Mouse (Mus musculus) intestine, embryonic 16.5 days (tissue): ENCODE data around the gene Slc12a5. TPM values are rescaled to one million over a fixed set of nuclear protein-coding genes. Genes with fewer than 3 reads are reported as not detected.
A peak's percentile ranks its signal among the peaks of the same experiment; 100 is the strongest.

Experiments used
- ATAC-seq: fragments of 200-750 bp; cut with Nextera tagmentation; 2 replicates; pipeline ENCODE4 v1.8.0; 2017; ENCODE audit warnings: moderate TSS enrichment, moderate library complexity
- H3K27ac ChIP-seq: fragments of 300-500 bp; sonication (generic); 2 replicates; pipeline ENCODE4 v1.5.1; 2014; ENCODE audit warnings: mild to moderate bottlenecking, low read length
- H3K27me3 ChIP-seq: fragments of 300-500 bp; sonication (generic); replicated peaks from 2 replicates; pipeline ENCODE4 v1.6.1; 2014; ENCODE audit warnings: low read length, control low read depth, mixed read lengths; ENCODE audit not compliant: control insufficient read depth, insufficient read depth
- H3K36me3 ChIP-seq: fragments of 300-500 bp; sonication (generic); 2 replicates; pipeline ENCODE4 v1.6.1; 2014; ENCODE audit warnings: low read length, control low read depth; ENCODE audit not compliant: control insufficient read depth, insufficient read depth
- H3K4me1 ChIP-seq: fragments of 300-500 bp; sonication (generic); 2 replicates; pipeline ENCODE4 v1.6.1; 2014; ENCODE audit warnings: low read length, control low read depth, mixed read lengths; ENCODE audit not compliant: control insufficient read depth, insufficient read depth
- H3K4me2 ChIP-seq: fragments of 300-500 bp; sonication (generic); 2 replicates; pipeline ENCODE4 v1.6.1; 2014; ENCODE audit warnings: low read depth, low read length, control low read depth
- H3K4me3 ChIP-seq: fragments of 300-500 bp; sonication (generic); 2 replicates; pipeline ENCODE4 v1.5.1; 2014; ENCODE audit warnings: mild to moderate bottlenecking, low read length
- H3K9ac ChIP-seq: fragments of 300-500 bp; sonication (generic); 2 replicates; pipeline ENCODE4 v1.6.1; 2014; ENCODE audit warnings: low read depth, low read length
- H3K9me3 ChIP-seq: fragments of 300-500 bp; sonication (generic); 2 replicates; pipeline ENCODE4 v1.6.1; 2016; ENCODE audit warnings: low read length, control low read depth; ENCODE audit not compliant: control insufficient read depth
- WGBS: fragments of 180-500 bp; shearing (Covaris S2); extraction: QIAGEN DNeasy Blood & Tissue Kit; methylation state at CpG from one replicate; pipeline ENCODE4 v1.1.7; 2014; 5-methylcytosine and 5-hydroxymethylcytosine counted together
- polyA plus RNA-seq: library from polyadenylated mRNA; unstranded; fragments of >200 nt; fragmentation: Nextera tagmentation; extraction: Ambion mirVana; gene quantifications from 2 replicates; pipeline ENCODE4 v1.2.1, GENCODE M21; 2015

Slc12a5 gene
- polyA plus RNA-seq, 1 experiment from 2014 or later, result 0.23 TPM

GRCm38 (mm10) chr2:164967761-164968440 lies 7.3 kb downstream of the Slc12a5 start:
- ATAC-seq, result peak; percentile 13; the same call in 1 of the 2 replicates
- 2% methylated on average over 64 of the region's 65 CpGs for whole genome bisulfite sequencing
- Histone ChIP-seq H3K27me3 (peaks cover 60% of the 10 kb centered on the region), H3K9me3 (no peaks in the 10 kb centered on the region), H3K4me3 (peak overlapping the region; percentile 36), H3K36me3 (no peaks in the 10 kb centered on the region), H3K27ac (no peak overlapping the region), H3K9ac (no peak overlapping the region), H3K4me1 (peaks cover 7% of the 10 kb centered on the region), H3K4me2 (peak overlapping the region; percentile 58)

- under 1% methylated on average over 29 of the region's 29 CpGs for WGBS
- peaks cover 65% of the 10 kb centered on the region for H3K27me3 ChIP-seq
- H3K9me3 ChIP-seq, result no peaks in the 10 kb centered on the region
- no peak overlapping the region for H3K9ac ChIP-seq
- H3K4me2 ChIP-seq, result peak overlapping the region; percentile 58
- no peaks in the 10 kb centered on the region for H3K36me3 ChIP-seq
- ATAC-seq, result peak; percentile 71
- no peak overlapping the region for H3K27ac ChIP-seq
- peak overlapping the region; percentile 36 for H3K4me3 ChIP-seq
- peaks cover 7% of the 10 kb centered on the region for H3K4me1 ChIP-seq
Observed at GRCm38 (mm10) chr2:164968451-164968851, 7.8 kb downstream of the Slc12a5 start.

GRCm38 (mm10) chr2:164969348-164969781 lies 8.8 kb downstream of the Slc12a5 start:
- Histone ChIP-seq H3K9me3 (no peaks in the 10 kb centered on the region), H3K9ac (no peak overlapping the region), H3K36me3 (no peaks in the 10 kb centered on the region), H3K4me3 (no peak overlapping the region), H3K4me1 (peaks cover 7% of the 10 kb centered on the region), H3K4me2 (no peak overlapping the region), H3K27ac (no peak overlapping the region), H3K27me3 (peaks cover 66% of the 10 kb centered on the region)
- no peak for ATAC-seq
- 5% methylated on average over 21 of the region's 21 CpGs for WGBS

GRCm38 (mm10) chr2:164970631-164971196 lies 10.1 kb downstream of the Slc12a5 start:
- H3K4me3 ChIP-seq, result no peak overlapping the region; the same call in 1 of the 2 replicates
- H3K27me3 ChIP-seq, result peaks cover 65% of the 10 kb centered on the region
- no peak overlapping the region for H3K9ac ChIP-seq
- no peaks in the 10 kb centered on the region for H3K9me3 ChIP-seq
- H3K4me1 ChIP-seq, result peaks cover 7% of the 10 kb centered on the region
- no peaks in the 10 kb centered on the region for H3K36me3 ChIP-seq
- H3K4me2 ChIP-seq, result peak overlapping the region; percentile 25; the same call in 1 of the 2 replicates
- peak; percentile 23; the same call in 1 of the 2 replicates for ATAC-seq
- H3K27ac ChIP-seq, result no peak overlapping the region
- 2% methylated on average over 42 of the region's 42 CpGs for WGBS

- H3K27me3 ChIP-seq, result peaks cover 50% of the 10 kb centered on the region
- 65% methylated on average over 5 of the region's 5 CpGs for WGBS
Observed at GRCm38 (mm10) chr2:164972646-164973045, 12.0 kb downstream of the Slc12a5 start.

GRCm38 (mm10) chr2:164975611-164976010 lies 15.0 kb downstream of the Slc12a5 start:
- Histone ChIP-seq H3K27me3 (peaks cover 21% of the 10 kb centered on the region), H3K4me1 (no peaks in the 10 kb centered on the region), H3K36me3 (no peaks in the 10 kb centered on the region), H3K9ac (no peak overlapping the region), H3K4me2 (no peak overlapping the region), H3K27ac (no peak overlapping the region), H3K4me3 (no peak overlapping the region), H3K9me3 (no peaks in the 10 kb centered on the region)
- no peak for ATAC-seq
- WGBS, result 83% methylated on average over 6 of the region's 6 CpGs

More at GRCm38 (mm10) chr2:164972646-164973045, 12.0 kb downstream of the Slc12a5 start:
- ATAC-seq, result no peak
- Histone ChIP-seq H3K9ac (no peak overlapping the region), H3K4me1 (peaks cover 7% of the 10 kb centered on the region), H3K27ac (no peak overlapping the region), H3K9me3 (no peaks in the 10 kb centered on the region), H3K4me3 (no peak overlapping the region), H3K36me3 (no peaks in the 10 kb centered on the region), H3K4me2 (no peak overlapping the region)

GRCm38 (mm10) chr2:164979749-164980148 lies 19.1 kb downstream of the Slc12a5 start:
- no peak overlapping the region for H3K4me3 ChIP-seq
- H3K9ac ChIP-seq, result no peak overlapping the region
- H3K9me3 ChIP-seq, result no peaks in the 10 kb centered on the region
- 28% methylated on average over 7 of the region's 7 CpGs for WGBS
- H3K27ac ChIP-seq, result no peak overlapping the region
- no peaks in the 10 kb centered on the region for H3K27me3 ChIP-seq
- H3K4me2 ChIP-seq, result no peak overlapping the region
- no peaks in the 10 kb centered on the region for H3K4me1 ChIP-seq
- no peak for ATAC-seq
- H3K36me3 ChIP-seq, result no peaks in the 10 kb centered on the region

GRCm38 (mm10) chr2:164985962-164986361 lies 25.4 kb downstream of the Slc12a5 start:
- no peak overlapping the region for H3K27ac ChIP-seq
- H3K36me3 ChIP-seq, result no peaks in the 10 kb centered on the region
- no peak overlapping the region for H3K9ac ChIP-seq
- no peaks in the 10 kb centered on the region for H3K27me3 ChIP-seq
- 75% methylated on average over 6 of the region's 6 CpGs for WGBS
- no peak overlapping the region for H3K4me2 ChIP-seq
- no peak overlapping the region for H3K4me3 ChIP-seq
- H3K4me1 ChIP-seq, result no peaks in the 10 kb centered on the region
- H3K9me3 ChIP-seq, result no peaks in the 10 kb centered on the region
- no peak for ATAC-seq

GRCm38 (mm10) chr2:164986371-164987027 lies 25.9 kb downstream of the Slc12a5 start:
- no peak for ATAC-seq
- no peaks in the 10 kb centered on the region for H3K36me3 ChIP-seq
- no peaks in the 10 kb centered on the region for H3K4me1 ChIP-seq
- no peak overlapping the region for H3K9ac ChIP-seq
- no peak overlapping the region for H3K4me2 ChIP-seq
- WGBS, result 69% methylated on average over 14 of the region's 14 CpGs
- no peaks in the 10 kb centered on the region for H3K9me3 ChIP-seq
- no peak overlapping the region for H3K4me3 ChIP-seq
- H3K27ac ChIP-seq, result no peak overlapping the region
- no peaks in the 10 kb centered on the region for H3K27me3 ChIP-seq
